Mouse (Mus musculus) testis, adult 2 months (tissue): ENCODE measurements around the gene Nfxl1.
"Not testable (repeated sequence)": the region's sequence is repeated elsewhere in the genome, so short reads cannot be mapped to it uniquely, and the experiment has no call there.

Experiments used
- CTCF ChIP-seq: fragments of 200-500 bp; IDR thresholded peaks from 2 replicates; pipeline ENCODE4 v1.5.1; 2012; ENCODE audit warnings: low read depth, mild to moderate bottlenecking, inconsistent platforms, low read length, moderate library complexity; ENCODE audit not compliant: control insufficient read depth, insufficient read depth, insufficient replicate concordance
- POLR2A ChIP-seq: fragments of 200-500 bp; IDR thresholded peaks from 2 replicates; pipeline ENCODE4 v1.6.1; 2012; ENCODE audit warnings: low read depth, mild to moderate bottlenecking, inconsistent platforms, low read length, moderate library complexity; ENCODE audit not compliant: control insufficient read depth

DNA sequence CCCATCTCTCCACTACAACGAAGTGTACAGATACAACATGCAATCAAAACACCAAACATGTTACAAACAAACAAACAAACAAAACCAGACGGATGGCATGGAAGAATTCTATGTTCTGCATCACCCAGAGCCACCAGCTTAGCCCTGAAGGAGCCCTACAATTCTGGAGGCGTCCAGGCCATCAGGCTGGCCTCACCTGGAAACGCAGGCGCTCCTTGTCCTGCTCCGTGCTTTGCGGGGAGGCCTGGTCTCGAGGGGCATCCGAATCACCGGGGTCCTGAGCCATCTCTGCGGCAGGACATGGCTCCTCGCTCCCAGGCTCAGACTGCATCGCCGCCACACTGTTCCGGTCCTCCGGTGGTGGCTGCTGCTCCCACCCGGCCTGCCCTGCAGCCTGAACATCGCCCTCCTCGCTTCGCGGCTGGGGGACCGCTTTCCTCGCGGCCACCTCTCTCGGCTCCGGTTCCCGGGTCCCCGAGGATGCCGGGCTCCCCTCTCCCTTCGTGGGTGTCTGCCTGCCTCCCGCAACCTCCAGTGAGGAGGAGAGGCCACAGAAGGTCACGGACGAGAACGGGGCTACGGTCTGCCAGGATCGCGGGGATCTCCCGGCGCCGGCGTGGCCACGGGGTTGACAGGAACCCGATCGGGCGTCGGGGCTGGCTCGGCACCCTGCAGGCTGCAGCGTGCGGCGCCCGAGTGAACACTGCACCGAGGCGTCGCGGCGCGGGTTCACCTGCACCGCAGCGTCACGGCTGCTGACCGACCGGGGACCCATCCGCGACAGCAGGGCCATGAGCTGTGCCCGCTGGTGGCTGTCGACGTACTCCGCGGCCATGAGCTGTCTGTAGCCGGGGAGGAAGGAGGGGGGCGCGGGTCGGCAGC, 20.8 kb upstream of the Nfxl1 start:
- TF ChIP-seq CTCF, POLR2A: not testable (repeated sequence)
